Mouse (Mus musculus): Measurements from ENCODE around the gene Brap. TPM values are rescaled to one million over a fixed set of nuclear protein-coding genes. Genes with fewer than 3 reads are reported as not detected.
"Not testable (repeated sequence)": the region's sequence is repeated elsewhere in the genome, so short reads cannot be mapped to it uniquely, and the experiment has no call there.

The Brap gene
- total and polyA plus RNA-seq, 2 experiments, result 48.1 to 95.5 TPM

DNA sequence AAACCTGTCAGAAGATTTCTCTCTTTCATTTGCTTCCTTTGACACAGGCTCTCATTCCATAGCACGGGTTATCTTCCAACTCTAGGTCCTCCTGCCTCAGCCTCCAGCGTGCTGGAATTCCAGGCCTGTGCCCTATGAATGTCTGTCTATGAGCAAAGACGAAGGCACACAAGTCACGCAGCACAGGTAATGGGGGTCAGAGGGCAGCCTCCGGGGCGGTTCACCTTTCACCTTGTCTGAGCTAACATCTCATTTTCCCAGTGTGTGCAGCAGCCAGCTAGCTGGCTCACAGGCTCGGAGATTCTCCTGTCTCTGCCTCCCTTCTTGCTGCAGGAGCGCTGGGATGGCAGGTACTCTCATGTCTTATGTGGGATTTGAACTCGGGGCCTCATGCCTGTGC is 20.8 kb upstream of the Brap start:
- Histone ChIP-seq H3K27ac (replicated peaks; ENCODE audit: insufficient read depth, low read depth, low read length) (no peak overlapping the region), H3K9ac (ENCODE audit: low read depth, low read length) (no peak overlapping the region), H3K4me1 (ENCODE audit: control insufficient read depth, insufficient read depth, low read length) (no peaks in the 10 kb centered on the region), H3K36me3 (ENCODE audit: control insufficient read depth, insufficient read depth, low read length) (no peaks in the 10 kb centered on the region), H3K4me3 (ENCODE audit: insufficient read depth, low read depth, low read length) (no peak overlapping the region), H3K27me3 (ENCODE audit: control insufficient read depth, insufficient read depth, low read length) (no peaks in the 10 kb centered on the region), H3K79me2 (ENCODE audit: control insufficient read depth, insufficient read depth, low read length) (no peaks in the 10 kb centered on the region)
- 68% methylated on average over 9 of the region's 9 CpGs for WGBS
- TF ChIP-seq POLR2A (IDR thresholded peaks at IDR 0.05; ENCODE audit: extremely low read depth, insufficient read depth, low read length), result no peak
- no peak for TF ChIP-seq CTCF (IDR thresholded peaks at IDR 0.05; ENCODE audit: low read depth, low read length)
- DNase-seq (ENCODE audit: extremely low read depth, low read depth, low spot score), result peak; percentile 63

DNA sequence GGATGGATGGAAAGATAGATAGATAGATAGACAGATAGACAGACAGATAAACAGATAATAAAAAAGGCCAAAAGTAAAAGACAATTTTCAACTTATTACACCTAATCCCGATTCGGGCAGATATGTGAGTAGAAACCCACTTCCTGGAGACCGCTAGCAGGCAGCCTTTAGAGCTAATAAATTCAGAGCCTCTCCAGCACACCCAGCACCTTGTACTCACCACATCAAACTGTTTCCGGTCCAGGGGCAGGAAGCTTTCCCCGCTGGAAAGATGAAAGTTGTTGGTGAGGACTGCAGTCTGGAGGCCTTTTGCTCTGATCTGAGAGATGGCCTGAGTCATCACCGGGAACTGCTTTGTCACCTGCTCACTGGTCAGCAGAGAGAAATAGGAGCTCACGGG is 11.2 kb upstream of the Brap start:
- H3K27ac ChIP-seq (replicated peaks; ENCODE audit: insufficient read depth, low read depth, low read length), result no peak overlapping the region
- WGBS, result 91% methylated on average over 7 of the region's 7 CpGs

DNA sequence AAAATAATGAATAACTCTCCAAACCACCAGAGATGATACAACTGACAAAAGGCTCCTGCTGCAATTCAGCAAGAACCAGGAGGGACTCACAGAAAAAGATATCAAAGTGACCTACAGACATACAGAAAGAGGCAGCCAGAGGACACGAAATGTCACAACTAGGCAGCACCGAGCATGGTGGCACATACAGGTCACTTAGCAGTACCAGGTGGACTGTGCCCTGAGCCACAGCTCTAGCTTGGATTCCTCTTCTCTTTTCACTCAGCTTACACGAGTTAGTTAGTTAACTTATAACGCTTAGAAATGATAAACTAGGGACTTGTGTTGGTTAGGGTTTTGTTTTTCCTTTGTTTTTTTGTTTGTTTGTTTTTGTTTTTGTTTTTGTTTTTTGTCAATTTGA is 5.8 kb upstream of the Brap start:
- Histone ChIP-seq H3K79me2 (ENCODE audit: control insufficient read depth, insufficient read depth, low read length) (no peaks in the 10 kb centered on the region; the same call in 1 of the 2 replicates), H3K36me3 (ENCODE audit: control insufficient read depth, insufficient read depth, low read length) (no peaks in the 10 kb centered on the region), H3K27me3 (ENCODE audit: control insufficient read depth, insufficient read depth, low read length) (no peaks in the 10 kb centered on the region), H3K27ac (replicated peaks; ENCODE audit: insufficient read depth, low read depth, low read length) (no peak overlapping the region), H3K4me3 (ENCODE audit: insufficient read depth, low read depth, low read length) (no peak overlapping the region), H3K9ac (ENCODE audit: low read depth, low read length) (no peak overlapping the region), H3K4me1 (ENCODE audit: control insufficient read depth, insufficient read depth, low read length) (peaks cover 1% of the 10 kb centered on the region; the same call in 1 of the 2 replicates)
- TF ChIP-seq CTCF (IDR thresholded peaks at IDR 0.05; ENCODE audit: low read depth, low read length) (no peak), POLR2A (IDR thresholded peaks at IDR 0.05; ENCODE audit: extremely low read depth, insufficient read depth, low read length) (no peak)
- 70% methylated on average over 4 of the region's 4 CpGs for WGBS
- DNase-seq (ENCODE audit: extremely low read depth, low read depth, low spot score), result peak; percentile 45

More for the DNA sequence above, 11.2 kb upstream of the Brap start:
- Histone ChIP-seq H3K9ac (ENCODE audit: low read depth, low read length) (no peak overlapping the region), H3K4me3 (ENCODE audit: insufficient read depth, low read depth, low read length) (no peak overlapping the region), H3K4me1 (ENCODE audit: control insufficient read depth, insufficient read depth, low read length) (no peaks in the 10 kb centered on the region), H3K79me2 (ENCODE audit: control insufficient read depth, insufficient read depth, low read length) (no peaks in the 10 kb centered on the region), H3K36me3 (ENCODE audit: control insufficient read depth, insufficient read depth, low read length) (peaks cover 16% of the 10 kb centered on the region), H3K27me3 (ENCODE audit: control insufficient read depth, insufficient read depth, low read length) (no peaks in the 10 kb centered on the region)
- no peak for DNase-seq (ENCODE audit: extremely low read depth, low read depth, low spot score)
- TF ChIP-seq POLR2A (IDR thresholded peaks at IDR 0.05; ENCODE audit: extremely low read depth, insufficient read depth, low read length) (no peak), CTCF (IDR thresholded peaks at IDR 0.05; ENCODE audit: low read depth, low read length) (no peak)

DNA sequence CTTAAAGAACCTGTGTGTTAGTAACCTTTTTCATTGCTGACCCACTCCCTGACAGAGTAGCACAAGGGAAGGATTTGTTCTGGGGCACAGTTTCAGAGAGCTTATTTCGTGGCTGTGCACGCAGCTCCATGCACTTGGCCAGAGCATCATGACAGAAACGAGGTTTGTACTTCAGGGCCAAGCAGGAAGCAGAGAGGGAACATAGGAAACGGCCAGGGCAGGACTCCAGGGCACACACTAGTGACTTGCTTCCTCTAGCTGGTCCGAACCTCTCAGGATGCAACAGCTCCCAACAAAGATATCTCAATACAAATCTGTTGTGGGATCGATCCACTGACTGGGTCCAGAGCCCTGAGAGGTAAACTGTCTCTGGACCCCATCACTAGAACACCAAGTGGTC is 3.5 kb upstream of the Brap start:
- not testable (repeated sequence) for H3K36me3 ChIP-seq (ENCODE audit: control insufficient read depth, insufficient read depth, low read length); H3K4me3 ChIP-seq (ENCODE audit: insufficient read depth, low read depth, low read length); H3K9ac ChIP-seq (ENCODE audit: low read depth, low read length); DNase-seq (ENCODE audit: extremely low read depth, low read depth, low spot score); H3K27ac ChIP-seq (replicated peaks; ENCODE audit: insufficient read depth, low read depth, low read length); H3K4me1 ChIP-seq (ENCODE audit: control insufficient read depth, insufficient read depth, low read length); H3K27me3 ChIP-seq (ENCODE audit: control insufficient read depth, insufficient read depth, low read length)
- WGBS, result 73% methylated on average over 6 of the region's 6 CpGs
- H3K79me2 ChIP-seq (ENCODE audit: control insufficient read depth, insufficient read depth, low read length), result peaks cover 15% of the 10 kb centered on the region

DNA sequence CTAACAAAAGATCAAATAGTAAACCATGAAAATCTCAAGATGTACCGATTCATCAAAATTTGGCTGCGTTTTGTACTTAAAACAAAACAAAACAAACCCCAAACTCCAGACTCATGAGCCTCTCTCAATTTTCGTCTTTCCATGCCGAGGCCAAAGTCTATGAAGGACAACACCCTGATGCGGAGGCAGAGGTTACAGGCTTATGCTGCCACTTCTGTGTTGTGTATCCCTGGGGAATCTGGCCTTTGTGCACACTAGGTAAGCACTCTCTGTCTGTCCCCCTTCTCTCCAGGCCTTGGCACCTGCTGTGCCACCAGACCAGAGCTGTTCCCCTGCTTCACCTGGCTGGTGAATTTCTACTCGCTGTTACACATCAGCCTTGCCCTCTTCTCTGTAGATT is 2.7 kb upstream of the Brap start:
- 56% methylated on average over 6 of the region's 6 CpGs for WGBS
- not testable (repeated sequence) for H3K4me1 ChIP-seq (ENCODE audit: control insufficient read depth, insufficient read depth, low read length); H3K9ac ChIP-seq (ENCODE audit: low read depth, low read length); H3K36me3 ChIP-seq (ENCODE audit: control insufficient read depth, insufficient read depth, low read length); H3K27ac ChIP-seq (replicated peaks; ENCODE audit: insufficient read depth, low read depth, low read length); H3K27me3 ChIP-seq (ENCODE audit: control insufficient read depth, insufficient read depth, low read length); H3K4me3 ChIP-seq (ENCODE audit: insufficient read depth, low read depth, low read length)
- H3K79me2 ChIP-seq (ENCODE audit: control insufficient read depth, insufficient read depth, low read length), result peaks cover 23% of the 10 kb centered on the region
- peak; percentile 77 for DNase-seq (ENCODE audit: extremely low read depth, low read depth, low spot score)

DNA sequence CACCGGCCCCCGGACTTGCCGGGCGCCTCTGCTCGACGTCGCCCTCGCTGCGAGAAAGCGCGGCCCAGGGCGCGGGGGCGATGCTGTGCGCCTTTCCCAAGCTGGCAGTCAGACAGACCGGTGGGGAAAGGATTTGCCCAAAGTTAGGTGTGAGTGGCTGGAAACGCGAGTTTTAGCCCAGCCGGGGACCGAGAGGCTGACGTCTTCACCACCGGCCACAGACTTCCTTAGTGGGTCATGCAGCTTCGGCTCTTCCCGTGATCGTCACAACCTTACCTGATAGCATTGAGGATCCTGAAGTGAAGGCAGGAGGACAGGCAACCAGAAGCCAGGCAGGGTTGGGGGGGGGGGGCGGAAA is 513 bp downstream of the Brap start:
- under 1% methylated on average over 26 of the region's 26 CpGs for WGBS
- TF ChIP-seq CTCF (IDR thresholded peaks at IDR 0.05; ENCODE audit: low read depth, low read length) (no peak), POLR2A (IDR thresholded peaks at IDR 0.05; ENCODE audit: extremely low read depth, insufficient read depth, low read length) (no peak)
- peak overlapping the region; percentile 79 for H3K27ac ChIP-seq (replicated peaks; ENCODE audit: insufficient read depth, low read depth, low read length)
- H3K9ac ChIP-seq (ENCODE audit: low read depth, low read length), result peak overlapping the region; percentile 99
- H3K4me3 ChIP-seq (ENCODE audit: insufficient read depth, low read depth, low read length), result peak overlapping the region; percentile 74
- H3K79me2 ChIP-seq (ENCODE audit: control insufficient read depth, insufficient read depth, low read length), result peaks cover 23% of the 10 kb centered on the region
- H3K27me3 ChIP-seq (ENCODE audit: control insufficient read depth, insufficient read depth, low read length), result no peaks in the 10 kb centered on the region
- H3K4me1 ChIP-seq (ENCODE audit: control insufficient read depth, insufficient read depth, low read length), result peaks cover 16% of the 10 kb centered on the region
- peaks cover 22% of the 10 kb centered on the region; the same call in 1 of the 2 replicates for H3K36me3 ChIP-seq (ENCODE audit: control insufficient read depth, insufficient read depth, low read length)
- no peak for DNase-seq (ENCODE audit: extremely low read depth, low read depth, low spot score)

All from liver, adult 2 months (tissue).